ENCODE assay signal across 16 mouse cellular contexts in the genomic region with DNA sequence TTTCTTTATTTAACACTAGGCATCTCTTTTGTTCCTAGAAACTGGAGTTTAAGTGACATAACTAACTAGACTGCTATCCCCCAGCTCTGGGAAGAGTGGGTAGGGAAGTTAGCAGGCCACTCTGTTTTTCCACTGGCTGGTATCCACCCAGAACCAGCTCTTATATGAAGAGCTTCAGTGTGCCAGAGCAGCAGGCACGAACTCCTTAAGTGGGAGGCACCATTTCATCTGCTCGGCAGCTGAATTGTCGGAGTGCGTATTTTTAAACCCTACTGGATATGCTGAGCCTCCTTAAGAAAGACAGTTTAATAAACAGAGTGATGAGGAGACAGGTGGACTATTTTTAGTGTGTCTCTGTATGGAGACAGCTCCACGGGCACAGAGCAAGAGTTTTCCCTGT.
DNase-seq lines count a peak whose midpoint lies in the region; TF ChIP-seq lines count a peak whose summit lies in the region.
"Had no signal": no experiment of that assay in that cellular context is flagged by ENCODE, and none has a peak within 500 bp of the region (broad histone marks: within the 10 kb centered on the region; RNA-seq: fewer than 3 reads in every experiment).

No protein-coding gene starts in this region.

- H3K27ac ChIP-seq in gastrocnemius, adult 2 months = no peak overlapping the region
- H3K27ac ChIP-seq: embryonic facial prominence, embryonic 15.5 days; hindbrain, embryonic 10.5 days; neural tube, embryonic 12.5 days had no signal

- DNase-seq in layer of hippocampus, adult 9-11 months = peak; percentile 48
- DNase-seq in layer of hippocampus, postnatal 25 days (ENCODE audit: extremely low spot score in 1 of 2, low spot score in 1 of 2) = no peak
- DNase-seq in frontal cortex, postnatal 36 days (ENCODE audit: low spot score in 2 of 2) = peak; percentile 49 to 79
- DNase-seq in left cerebral cortex, postnatal 25 days (ENCODE audit: low spot score in 2 of 2) = peak; percentile 57 to 90
- DNase-seq in telencephalon, adult 2 months (ENCODE audit: low read depth, low spot score) = peak; percentile 93
- no peak for DNase-seq in gastrocnemius, adult 2 months
- no peak for DNase-seq in embryo, embryonic 9.5 days (ENCODE audit: extremely low spot score)
- DNase-seq: adrenal gland, postnatal 36 days; cerebellum, adult 9-11 months; kidney, adult 18-20 months; kidney, postnatal 10 days; lung, adult 18-20 months; thymus, adult 18-20 months had no signal

- no peak overlapping the region for H3K4me3 ChIP-seq in gastrocnemius, adult 2 months
- H3K4me3 ChIP-seq: embryonic facial prominence, embryonic 15.5 days; hindbrain, embryonic 10.5 days; neural tube, embryonic 12.5 days had no signal

- intact Hi-C loops in left cerebral cortex, postnatal 25 days (cut with DNase I) = no loop called here
- intact Hi-C loops in gastrocnemius, adult 2 months (cut with DNase I) = no loop called here

- TF ChIP-seq CTCF in gastrocnemius, adult 2 months (IDR thresholded peaks at IDR 0.05) = no peak

Comparison
In these comparisons a context has a peak if more than half of its experiments do, and no peak if none do; other contexts are left out.
1. DNase-seq: peak in layer of hippocampus, adult 9-11 months (single experiment), frontal cortex, postnatal 36 days (2 of 2), left cerebral cortex, postnatal 25 days (2 of 2) and telencephalon, adult 2 months (single experiment); none in layer of hippocampus, postnatal 25 days (0 of 2), gastrocnemius, adult 2 months (single experiment) and embryo, embryonic 9.5 days (single experiment).